Mouse (Mus musculus): ENCODE measurements around the gene Glmn.

DNA sequence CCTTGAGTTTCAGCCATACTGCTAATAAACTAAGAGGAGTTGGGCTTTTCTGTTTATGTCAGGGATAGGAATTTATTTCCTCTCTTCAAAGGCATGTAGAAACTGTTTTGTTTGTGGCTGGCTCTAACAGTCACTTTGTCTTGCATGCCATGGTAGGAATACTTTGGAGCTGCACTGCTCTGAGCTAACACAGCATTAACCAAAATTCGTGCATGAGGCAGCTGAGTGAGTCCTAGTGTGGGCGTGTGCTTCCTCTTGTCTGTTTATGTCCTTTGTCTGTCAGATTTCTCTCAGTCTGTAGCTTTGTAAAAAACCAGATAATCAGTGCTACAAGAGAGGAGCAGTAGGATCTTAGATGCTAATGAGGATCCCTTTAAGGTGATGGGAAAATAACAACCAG, 86.4 kb downstream of the Glmn start:
- TF ChIP-seq ZNF384 (IDR thresholded peaks at IDR 0.05; ENCODE audit: low read depth, low read length) (no peak), ZC3H11A (IDR thresholded peaks at IDR 0.05; ENCODE audit: borderline replicate concordance, low read depth, low read length) (no peak), MAFK (IDR thresholded peaks at IDR 0.05; ENCODE audit: insufficient read depth, low read depth, low read length) (no peak)

Measured in ES-E14 (cell line).